Mouse (Mus musculus) brain, adult 2 months (tissue): ENCODE results near the gene Dhdds.

ENCODE experiments used
- DNase-seq: peaks from one replicate; pipeline ENCODE4 v3.0.0; 2011; ENCODE audit warnings: low read depth, low spot score

Gene Dhdds

GRCm38 (mm10) chr4:133956358-133956757 lies 44.4 kb downstream of the Dhdds start:
- no peak for DNase-seq

- no peak for DNase-seq
These were observed 54.0 kb downstream of the Dhdds start for GRCm38 (mm10) chr4:133946736-133947135.

GRCm38 (mm10) chr4:133943791-133944190 lies 56.9 kb downstream of the Dhdds start:
- no peak for DNase-seq

- DNase-seq: no peak
These were observed 58.0 kb downstream of the Dhdds start for GRCm38 (mm10) chr4:133942679-133943078.

- DNase-seq: no peak
These were observed 59.1 kb downstream of the Dhdds start for GRCm38 (mm10) chr4:133941576-133941975.

- DNase-seq: no peak
These were observed 60.1 kb downstream of the Dhdds start for GRCm38 (mm10) chr4:133940386-133941260.

- no peak for DNase-seq
These were observed 62.6 kb downstream of the Dhdds start for GRCm38 (mm10) chr4:133938077-133938476.

GRCm38 (mm10) chr4:133931785-133932184 lies 68.9 kb downstream of the Dhdds start:
- no peak for DNase-seq

- no peak for DNase-seq
These were observed 69.4 kb downstream of the Dhdds start for GRCm38 (mm10) chr4:133931349-133931748.

GRCm38 (mm10) chr4:133929278-133929670 lies 71.4 kb downstream of the Dhdds start:
- DNase-seq: no peak

- DNase-seq: no peak
These were observed 72.0 kb downstream of the Dhdds start for GRCm38 (mm10) chr4:133928576-133929277.

GRCm38 (mm10) chr4:133925204-133925603 lies 75.5 kb downstream of the Dhdds start:
- no peak for DNase-seq

- DNase-seq: no peak
These were observed 77.0 kb downstream of the Dhdds start for GRCm38 (mm10) chr4:133923743-133924142.
